Comparison of ENCODE assay signal across 12 mouse cellular contexts in genomic region chr8:116025321-116025720, GRCm38 (mm10).
"Had no signal": no experiment of that assay in that cellular context is flagged by ENCODE, and none has a peak within 500 bp of the region (broad histone marks: within the 10 kb centered on the region; RNA-seq: fewer than 3 reads in every experiment).

No protein-coding gene starts in this region.

- DNase-seq: kidney, postnatal 4 days; left cerebral cortex, postnatal 4 days; liver, postnatal 0 days; lung, embryonic 14.5 days; lung, postnatal 4 days; midbrain, embryonic 14.5 days; right cerebral cortex, postnatal 14 days; spleen, adult 18-20 months; thymus, adult 18-20 months; thymus, postnatal 36 days had no signal

- ATAC-seq: intestine, postnatal 0 days; liver, postnatal 0 days; lung, postnatal 0 days had no signal
